Mouse (Mus musculus) embryonic facial prominence, embryonic 15.5 days (tissue): ENCODE data around the gene Psat1. TPM values are rescaled to one million over a fixed set of nuclear protein-coding genes. Genes with fewer than 3 reads are reported as not detected.

Source experiments
- ATAC-seq: fragments of 200-750 bp; cut with Nextera tagmentation; 2 replicates; pipeline ENCODE4 v1.8.0; 2017; ENCODE audit warnings: low read depth, moderate TSS enrichment; ENCODE audit not compliant: insufficient number of reproducible peaks, low FRiP score, low TSS enrichment
- H3K27ac ChIP-seq: fragments of 300-500 bp; sonication (generic); replicated peaks from 2 replicates; pipeline ENCODE4 v1.5.1; 2015; ENCODE audit warnings: mild to moderate bottlenecking, inconsistent platforms
- H3K27me3 ChIP-seq: fragments of 300-500 bp; sonication (generic); 2 replicates; pipeline ENCODE4 v1.6.1; 2015; ENCODE audit warnings: inconsistent platforms
- H3K36me3 ChIP-seq: fragments of 300-500 bp; sonication (generic); 2 replicates; pipeline ENCODE4 v1.6.1; 2015; ENCODE audit warnings: mild to moderate bottlenecking, inconsistent platforms
- H3K4me1 ChIP-seq: fragments of 300-500 bp; sonication (generic); 2 replicates; pipeline ENCODE4 v1.6.1; 2015; ENCODE audit warnings: inconsistent platforms
- H3K4me2 ChIP-seq: fragments of 300-500 bp; sonication (generic); replicated peaks from 2 replicates; pipeline ENCODE4 v1.6.1; 2015; ENCODE audit warnings: mild to moderate bottlenecking, inconsistent platforms
- H3K4me3 ChIP-seq: fragments of 300-500 bp; sonication (generic); replicated peaks from 2 replicates; pipeline ENCODE4 v1.5.1; 2015; ENCODE audit warnings: mild to moderate bottlenecking, inconsistent platforms
- H3K9ac ChIP-seq: fragments of 300-500 bp; sonication (generic); 2 replicates; pipeline ENCODE4 v1.6.1; 2015; ENCODE audit warnings: inconsistent platforms
- H3K9me3 ChIP-seq: fragments of 300-500 bp; sonication (generic); replicated peaks from 2 replicates; pipeline ENCODE4 v1.6.1; 2016; ENCODE audit warnings: inconsistent platforms
- WGBS: fragments of 180-500 bp; shearing (Covaris S2); methylation state at CpG from one replicate; pipeline ENCODE4 v1.1.7; 2015; 5-methylcytosine and 5-hydroxymethylcytosine counted together
- polyA plus RNA-seq: library from polyadenylated mRNA; unstranded; fragments of >200 nt; fragmentation: Nextera tagmentation; extraction: Ambion mirVana; gene quantifications from 2 replicates; pipeline ENCODE4 v1.2.1, GENCODE M21; 2015

Gene Psat1
- polyA plus RNA-seq, 1 experiment from 2014 or later, result 116 TPM

DNA sequence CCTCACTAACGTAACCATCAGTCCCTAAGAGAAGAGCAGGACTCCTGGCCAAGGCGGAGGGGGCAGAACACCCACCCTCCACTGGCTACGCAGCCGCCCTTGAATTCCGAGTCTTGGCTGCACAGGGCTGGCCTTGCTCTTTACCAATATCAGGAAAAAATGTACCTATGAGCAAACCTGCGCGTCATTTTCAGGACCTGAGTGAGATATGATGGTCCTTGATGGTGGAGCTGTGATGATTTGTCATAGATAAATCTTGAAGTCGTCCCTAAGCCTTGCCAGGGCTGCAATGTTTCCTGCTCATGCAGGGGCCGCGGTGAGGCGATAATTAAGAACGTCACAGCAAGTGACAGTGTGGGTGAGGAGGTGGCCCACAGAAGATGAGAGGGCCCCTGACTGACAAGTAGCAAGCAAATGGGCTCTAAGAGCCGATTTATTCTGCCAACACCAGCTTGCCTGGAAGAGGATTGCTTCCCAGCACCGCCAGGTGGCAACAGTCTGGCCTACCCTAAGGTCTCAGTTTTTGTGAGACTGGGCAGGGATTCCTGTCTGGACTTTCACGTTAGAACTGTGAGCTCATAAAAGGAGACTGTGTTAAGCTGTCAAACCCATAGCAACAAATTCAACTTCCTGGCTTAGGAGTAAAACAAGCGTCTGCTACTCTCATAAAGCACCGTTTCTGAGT, 16.0 kb upstream of the Psat1 start:
- H3K9me3 ChIP-seq, result no peaks in the 10 kb centered on the region
- H3K27ac ChIP-seq, result no peak overlapping the region
- H3K4me2 ChIP-seq, result no peak overlapping the region
- ATAC-seq, result no peak
- WGBS, result 89% methylated on average over 17 of the region's 17 CpGs
- H3K9ac ChIP-seq, result no peak overlapping the region
- H3K36me3 ChIP-seq, result peaks cover 39% of the 10 kb centered on the region
- no peaks in the 10 kb centered on the region for H3K4me1 ChIP-seq
- H3K4me3 ChIP-seq, result no peak overlapping the region
- H3K27me3 ChIP-seq, result no peaks in the 10 kb centered on the region

DNA sequence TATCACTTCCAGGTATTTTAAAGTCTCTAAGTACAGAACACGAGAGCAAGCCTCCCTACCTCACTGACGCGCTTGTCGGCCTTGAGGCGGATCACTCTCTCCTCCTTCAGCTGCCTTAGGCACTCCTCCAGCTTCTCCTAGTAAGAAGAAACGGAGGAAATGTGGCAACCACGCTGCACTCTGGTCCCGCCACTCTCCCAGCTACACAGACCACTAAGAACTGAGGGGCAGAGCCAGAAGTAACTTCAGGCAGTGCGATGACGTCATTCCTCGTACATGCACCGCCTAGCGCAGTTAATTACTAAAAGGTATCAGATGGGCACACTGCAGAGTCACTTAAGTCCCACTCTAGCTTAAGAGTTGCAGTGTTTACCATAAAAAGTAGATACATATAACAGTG, 15.2 kb upstream of the Psat1 start:
- Histone ChIP-seq H3K27ac (no peak overlapping the region), H3K4me3 (no peak overlapping the region), H3K36me3 (peaks cover 39% of the 10 kb centered on the region), H3K9ac (no peak overlapping the region), H3K4me1 (no peaks in the 10 kb centered on the region), H3K27me3 (no peaks in the 10 kb centered on the region), H3K4me2 (no peak overlapping the region), H3K9me3 (no peaks in the 10 kb centered on the region)
- ATAC-seq, result no peak
- WGBS, result 59% methylated on average over 13 of the region's 13 CpGs

DNA sequence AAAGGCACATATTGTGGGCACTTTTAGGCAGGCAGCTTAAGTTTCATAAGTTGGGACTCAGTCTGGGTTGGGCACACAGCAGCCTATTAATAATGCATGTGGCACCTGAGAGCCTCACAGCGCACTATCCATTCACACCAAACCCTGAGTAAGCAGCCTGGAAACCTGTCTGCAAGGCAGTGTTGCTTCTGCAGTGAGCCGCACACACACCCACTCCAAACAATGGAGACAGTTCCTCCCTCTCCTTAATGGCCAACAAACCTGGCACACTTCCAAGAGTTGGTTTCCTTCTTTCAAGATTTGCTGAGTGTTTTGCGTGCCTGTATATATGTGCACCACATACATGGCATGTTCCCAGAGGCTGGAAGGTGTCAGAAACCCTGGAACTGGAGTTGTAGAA, 3.1 kb upstream of the Psat1 start:
- Histone ChIP-seq H3K36me3 (peaks cover 6% of the 10 kb centered on the region), H3K9ac (no peak overlapping the region), H3K4me2 (no peak overlapping the region), H3K27me3 (no peaks in the 10 kb centered on the region), H3K4me3 (no peak overlapping the region), H3K27ac (no peak overlapping the region), H3K4me1 (no peaks in the 10 kb centered on the region), H3K9me3 (no peaks in the 10 kb centered on the region)
- WGBS, result 80% methylated on average over 3 of the region's 3 CpGs
- ATAC-seq, result peak; percentile 67; the same call in 1 of the 2 replicates

DNA sequence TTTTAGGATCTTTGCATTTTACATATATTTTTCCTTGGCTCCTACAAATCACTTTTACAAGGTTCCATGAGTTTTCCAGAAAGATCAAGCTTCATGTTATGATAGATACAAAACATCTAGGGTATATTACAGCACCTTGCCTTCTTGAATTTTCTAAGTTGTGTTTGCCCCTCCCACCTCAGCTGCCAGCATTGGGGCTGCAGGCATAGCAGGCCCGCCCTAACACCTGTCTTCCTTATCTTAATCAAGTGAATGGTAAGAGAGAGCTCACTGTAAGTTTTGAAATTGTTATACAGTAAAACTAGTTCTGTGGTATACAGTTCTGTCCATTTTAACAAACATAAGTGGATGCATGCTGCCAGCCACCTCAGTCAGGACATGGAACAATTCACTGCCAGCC, 1.7 kb upstream of the Psat1 start:
- no peaks in the 10 kb centered on the region for H3K27me3 ChIP-seq
- H3K36me3 ChIP-seq, result no peaks in the 10 kb centered on the region
- no peak overlapping the region for H3K27ac ChIP-seq
- H3K4me3 ChIP-seq, result no peak overlapping the region
- H3K9ac ChIP-seq, result no peak overlapping the region
- H3K4me2 ChIP-seq, result no peak overlapping the region
- no peak for ATAC-seq
- WGBS, result 75% methylated on average over 1 of the region's 1 CpGs
- no peaks in the 10 kb centered on the region for H3K4me1 ChIP-seq
- no peaks in the 10 kb centered on the region for H3K9me3 ChIP-seq

DNA sequence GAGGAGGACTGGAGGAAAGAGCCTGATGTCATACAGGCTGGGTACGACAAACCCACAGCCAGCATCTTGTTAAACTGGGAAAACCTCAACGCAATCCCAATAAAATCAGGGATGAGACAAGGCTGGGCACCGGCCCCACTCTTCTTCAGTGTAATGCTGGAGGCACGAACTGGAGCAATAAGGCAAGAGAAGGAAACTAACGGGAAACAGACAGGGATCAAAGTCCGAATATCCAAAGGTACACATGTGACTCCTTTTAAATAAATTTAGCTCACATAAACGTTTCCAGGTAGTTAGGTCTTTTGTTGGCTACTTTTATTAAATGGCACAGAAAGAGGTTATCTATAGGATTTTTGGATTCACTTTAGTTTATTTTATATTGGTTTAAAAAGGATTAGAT, 1.3 kb upstream of the Psat1 start:
- no peak for ATAC-seq
- Histone ChIP-seq H3K4me3 (no peak overlapping the region), H3K27me3 (no peaks in the 10 kb centered on the region), H3K36me3 (no peaks in the 10 kb centered on the region), H3K9me3 (no peaks in the 10 kb centered on the region), H3K9ac (no peak overlapping the region), H3K27ac (no peak overlapping the region), H3K4me2 (no peak overlapping the region), H3K4me1 (no peaks in the 10 kb centered on the region)
- 42% methylated on average over 7 of the region's 7 CpGs for WGBS

DNA sequence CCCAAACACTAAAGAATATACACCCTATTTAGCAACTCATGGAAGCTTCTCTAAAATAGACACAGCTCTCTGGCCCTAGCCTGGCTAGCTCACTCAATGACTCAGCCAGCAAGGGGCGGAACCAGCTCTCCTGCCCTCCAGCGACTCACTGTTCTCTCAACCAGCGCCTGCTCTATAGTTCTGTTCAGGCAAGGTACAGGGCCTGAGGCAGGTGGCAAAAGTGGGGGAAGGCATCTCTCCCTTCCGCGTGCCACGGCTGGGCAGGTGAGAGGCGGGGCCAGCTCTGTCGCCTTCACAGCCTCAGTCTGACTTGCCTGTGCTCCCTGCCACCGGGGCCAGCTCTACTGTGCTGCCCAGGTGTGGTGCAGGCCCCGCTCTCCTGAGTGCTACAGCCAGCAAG, 474 bp downstream of the Psat1 start:
- H3K4me2 ChIP-seq, result no peak overlapping the region
- no peaks in the 10 kb centered on the region for H3K4me1 ChIP-seq
- no peak overlapping the region for H3K9ac ChIP-seq
- no peaks in the 10 kb centered on the region for H3K36me3 ChIP-seq
- H3K4me3 ChIP-seq, result no peak overlapping the region
- ATAC-seq, result peak; percentile 41; the same call in 1 of the 2 replicates
- H3K27ac ChIP-seq, result peak overlapping the region; percentile 31; the same call in 1 of the 2 replicates
- H3K27me3 ChIP-seq, result no peaks in the 10 kb centered on the region
- no peaks in the 10 kb centered on the region for H3K9me3 ChIP-seq
- WGBS, result 60% methylated on average over 10 of the region's 10 CpGs

DNA sequence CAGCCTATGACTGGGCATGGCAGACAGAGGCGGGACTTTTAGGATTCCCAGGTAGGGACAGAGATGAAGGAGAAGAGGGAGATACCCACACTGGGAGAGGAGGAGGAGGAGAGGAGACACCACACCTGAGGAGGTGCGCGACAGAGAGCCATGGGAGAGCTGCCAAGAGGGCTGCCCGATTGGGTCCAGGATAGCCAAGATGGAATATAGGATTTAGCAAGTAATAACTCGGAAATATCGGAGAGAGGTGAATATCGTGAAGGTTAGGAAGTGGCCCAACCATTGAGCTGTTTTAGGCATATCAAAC, 4.1 kb downstream of the Psat1 start:
- 73% methylated on average over 7 of the region's 7 CpGs for WGBS
- ATAC-seq, result no peak

DNA sequence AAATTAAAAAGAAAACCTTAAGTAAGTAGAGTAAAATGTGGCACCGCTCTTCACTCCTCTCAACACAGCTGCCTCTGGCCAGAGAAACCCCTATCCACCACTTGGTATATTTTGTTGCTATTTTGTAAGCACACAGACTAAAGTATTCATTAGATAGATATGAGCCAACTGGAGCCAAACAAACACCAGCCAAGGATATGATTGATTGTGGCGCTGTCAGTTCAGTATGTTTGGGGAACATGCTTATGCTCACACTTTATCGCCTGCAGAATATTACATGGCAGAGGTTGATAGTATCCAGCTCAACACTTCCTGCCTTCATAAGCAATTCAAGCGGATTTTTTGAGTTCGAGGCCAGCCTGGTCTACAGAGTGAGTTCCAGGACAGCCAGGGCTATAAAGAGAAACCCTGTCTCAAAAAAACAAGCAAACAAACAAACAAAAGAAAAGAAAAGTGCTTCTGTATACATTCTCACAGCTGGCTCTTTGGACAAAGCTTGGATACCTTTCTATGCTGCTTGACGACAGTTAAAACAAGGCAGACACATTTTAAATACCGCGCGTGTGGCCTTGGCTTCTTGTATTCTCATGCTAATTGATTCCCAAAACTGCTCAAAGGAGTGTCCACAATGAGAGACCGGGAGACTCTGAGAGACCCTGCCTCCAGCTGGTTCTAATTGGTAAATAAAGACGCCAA, 4.6 kb downstream of the Psat1 start:
- no peaks in the 10 kb centered on the region for H3K27me3 ChIP-seq
- no peaks in the 10 kb centered on the region for H3K4me1 ChIP-seq
- WGBS, result 60% methylated on average over 11 of the region's 11 CpGs
- H3K4me2 ChIP-seq, result no peak overlapping the region
- no peak overlapping the region for H3K9ac ChIP-seq
- H3K9me3 ChIP-seq, result no peaks in the 10 kb centered on the region
- no peaks in the 10 kb centered on the region for H3K36me3 ChIP-seq
- no peak for ATAC-seq
- no peak overlapping the region for H3K27ac ChIP-seq
- H3K4me3 ChIP-seq, result no peak overlapping the region

More for the DNA sequence above, 4.1 kb downstream of the Psat1 start:
- H3K9me3 ChIP-seq, result no peaks in the 10 kb centered on the region
- H3K27me3 ChIP-seq, result no peaks in the 10 kb centered on the region
- H3K4me2 ChIP-seq, result no peak overlapping the region
- no peaks in the 10 kb centered on the region for H3K36me3 ChIP-seq
- H3K9ac ChIP-seq, result no peak overlapping the region
- H3K4me3 ChIP-seq, result no peak overlapping the region
- H3K4me1 ChIP-seq, result no peaks in the 10 kb centered on the region
- H3K27ac ChIP-seq, result no peak overlapping the region

DNA sequence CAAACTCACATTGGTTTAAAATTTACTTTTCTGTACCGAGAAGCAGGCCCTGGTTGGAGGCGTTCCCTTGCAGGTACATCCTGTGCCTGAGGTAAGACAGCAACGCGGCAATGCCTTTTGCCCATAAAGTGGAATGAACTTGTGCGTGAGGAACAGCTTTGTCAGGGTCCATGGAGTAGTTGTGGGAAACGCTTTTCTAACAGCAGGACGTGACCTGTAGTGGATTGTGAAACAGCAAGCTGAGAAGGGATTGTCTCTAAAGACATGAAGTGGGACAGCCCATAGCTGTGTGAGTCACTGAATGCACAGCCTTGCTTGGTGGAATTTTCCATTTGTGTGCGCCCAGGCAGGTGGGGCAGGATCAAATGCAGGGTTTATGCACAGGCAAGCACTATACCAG, 5.7 kb downstream of the Psat1 start:
- WGBS, result 69% methylated on average over 8 of the region's 8 CpGs

DNA sequence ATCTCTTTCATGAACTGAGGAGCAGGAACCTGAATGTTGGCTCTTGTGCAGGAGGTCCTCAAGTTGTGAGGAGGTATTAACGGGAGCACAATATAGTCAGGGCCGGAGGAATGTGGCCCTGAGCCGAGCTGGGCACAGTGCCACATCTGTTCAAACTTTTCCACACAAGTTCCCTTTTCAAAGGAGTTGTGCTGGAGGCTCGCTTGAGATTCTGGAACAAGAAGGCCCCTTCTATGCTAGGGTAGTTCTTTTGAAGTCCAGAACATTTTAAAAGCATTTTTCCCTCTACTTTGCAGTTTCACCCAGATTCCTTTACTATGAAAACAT, 21.5 kb downstream of the Psat1 start:
- peak overlapping the region; percentile 89 for H3K27ac ChIP-seq
- no peaks in the 10 kb centered on the region for H3K9me3 ChIP-seq
- H3K36me3 ChIP-seq, result no peaks in the 10 kb centered on the region
- H3K4me3 ChIP-seq, result peak overlapping the region; percentile 68
- H3K27me3 ChIP-seq, result no peaks in the 10 kb centered on the region
- ATAC-seq, result peak; percentile 49
- WGBS, result 3% methylated on average over 4 of the region's 4 CpGs
- H3K9ac ChIP-seq, result no peak overlapping the region
- H3K4me2 ChIP-seq, result peak overlapping the region; percentile 98
- peaks cover 24% of the 10 kb centered on the region for H3K4me1 ChIP-seq

More for the DNA sequence above, 5.7 kb downstream of the Psat1 start:
- no peaks in the 10 kb centered on the region for H3K36me3 ChIP-seq
- H3K4me1 ChIP-seq, result no peaks in the 10 kb centered on the region
- H3K27ac ChIP-seq, result peak overlapping the region; percentile 71
- ATAC-seq, result peak; percentile 81; the same call in 1 of the 2 replicates
- no peak overlapping the region for H3K4me2 ChIP-seq
- H3K9ac ChIP-seq, result no peak overlapping the region
- no peak overlapping the region for H3K4me3 ChIP-seq
- no peaks in the 10 kb centered on the region for H3K27me3 ChIP-seq
- H3K9me3 ChIP-seq, result no peaks in the 10 kb centered on the region

DNA sequence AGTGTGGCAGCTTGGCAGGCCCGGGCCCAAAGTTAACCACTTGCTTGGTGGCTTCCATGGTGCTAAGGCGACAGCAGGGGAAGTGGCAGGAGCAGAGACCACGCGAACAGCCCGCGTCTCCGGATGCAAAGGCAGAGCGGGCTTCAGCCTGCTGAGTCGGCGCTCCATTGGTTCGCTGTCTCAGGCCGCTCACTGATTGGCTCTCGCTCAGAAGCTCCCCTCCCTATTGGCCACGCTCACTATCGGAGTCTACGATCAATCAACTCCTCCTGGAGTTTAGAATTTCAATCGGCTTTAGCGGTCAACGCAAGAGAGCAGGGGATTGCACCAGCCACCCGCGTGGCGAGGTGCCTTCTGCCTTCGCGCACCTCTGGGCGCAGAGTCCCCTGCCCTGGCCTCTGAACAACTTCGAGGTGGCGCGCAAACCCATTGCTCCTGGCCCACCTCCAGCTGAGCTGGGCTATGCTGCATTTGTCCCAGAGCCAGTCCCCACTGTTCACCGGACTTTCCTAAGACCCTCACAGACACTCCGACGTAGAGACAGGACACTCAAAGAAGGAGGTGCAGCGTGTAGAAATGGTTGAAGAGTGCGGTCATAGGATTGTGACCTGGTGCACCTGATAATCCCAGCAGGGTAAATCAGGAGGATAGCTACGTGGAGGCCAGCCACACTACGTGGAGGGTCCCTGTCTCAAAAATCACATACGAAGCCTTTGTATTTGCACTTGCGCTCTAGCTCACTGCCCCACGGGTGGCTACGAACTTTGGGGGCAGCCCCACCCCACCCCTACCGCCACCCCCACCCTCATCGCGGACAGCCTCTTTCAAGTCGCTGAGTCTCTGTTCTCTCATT, 22.0 kb downstream of the Psat1 start:
- Histone ChIP-seq H3K4me3 (peak overlapping the region; percentile 68), H3K36me3 (no peaks in the 10 kb centered on the region), H3K4me1 (peaks cover 24% of the 10 kb centered on the region), H3K4me2 (peak overlapping the region; percentile 98), H3K9me3 (no peaks in the 10 kb centered on the region), H3K9ac (peak overlapping the region; percentile 51), H3K27me3 (no peaks in the 10 kb centered on the region), H3K27ac (peak overlapping the region; percentile 89)
- 2% methylated on average over 43 of the region's 43 CpGs for WGBS
- peak; percentile 95 for ATAC-seq
